Mouse (Mus musculus) heart, embryonic 11.5 days (tissue): ENCODE data around the gene Akap13. TPM values are rescaled to one million over a fixed set of nuclear protein-coding genes. Genes with fewer than 3 reads are reported as not detected.

Experiments
- ATAC-seq: fragments of 200-750 bp; cut with Nextera tagmentation; replicated peaks from 2 replicates; pipeline ENCODE4 v1.8.0; 2017; ENCODE audit warnings: moderate library complexity; ENCODE audit not compliant: insufficient number of reproducible peaks, low FRiP score, low TSS enrichment
- H3K27ac ChIP-seq: fragments of 300-500 bp; sonication (generic); 2 replicates; pipeline ENCODE4 v1.5.1; 2014; ENCODE audit warnings: mild to moderate bottlenecking, low read depth, low read length
- H3K27me3 ChIP-seq: fragments of 300-500 bp; sonication (generic); 2 replicates; pipeline ENCODE4 v1.6.1; 2014; ENCODE audit warnings: mild to moderate bottlenecking, low read length, mixed read lengths; ENCODE audit not compliant: control insufficient read depth, insufficient read depth
- H3K36me3 ChIP-seq: fragments of 300-500 bp; sonication (generic); 2 replicates; pipeline ENCODE4 v1.6.1; 2014; ENCODE audit warnings: mild to moderate bottlenecking, low read length, moderate library complexity, mixed read lengths; ENCODE audit not compliant: control insufficient read depth, insufficient read depth
- H3K4me1 ChIP-seq: fragments of 300-500 bp; sonication (generic); 2 replicates; pipeline ENCODE4 v1.6.1; 2014; ENCODE audit warnings: low read length; ENCODE audit not compliant: control insufficient read depth, insufficient read depth
- H3K4me2 ChIP-seq: fragments of 300-500 bp; sonication (generic); 2 replicates; pipeline ENCODE4 v1.6.1; 2014; ENCODE audit warnings: mild to moderate bottlenecking, moderate library complexity
- H3K4me3 ChIP-seq: fragments of 300-500 bp; sonication (generic); 2 replicates; pipeline ENCODE4 v1.5.1; 2014; ENCODE audit warnings: low read depth, low read length
- H3K9ac ChIP-seq: fragments of 300-500 bp; sonication (generic); 2 replicates; pipeline ENCODE4 v1.6.1; 2014; ENCODE audit warnings: mild to moderate bottlenecking, low read depth, low read length, moderate library complexity
- H3K9me3 ChIP-seq: fragments of 300-500 bp; sonication (generic); replicated peaks from 2 replicates; pipeline ENCODE4 v1.6.1; 2016; ENCODE audit warnings: low read length; ENCODE audit not compliant: control insufficient read depth
- WGBS: fragments of 180-500 bp; shearing (Covaris S2); extraction: QIAGEN DNeasy Blood & Tissue Kit; methylation state at CpG from one replicate; pipeline ENCODE4 v1.1.7; 2014; ENCODE audit not compliant: insufficient replicate concordance; 5-methylcytosine and 5-hydroxymethylcytosine counted together
- polyA plus RNA-seq: library from polyadenylated mRNA; unstranded; fragments of >200 nt; fragmentation: Nextera tagmentation; extraction: Ambion mirVana; gene quantifications from 2 replicates; pipeline ENCODE4 v1.2.1, GENCODE M21; 2014

The Akap13 gene
- polyA plus RNA-seq, 1 experiment from 2014 or later, result 68.1 TPM

DNA sequence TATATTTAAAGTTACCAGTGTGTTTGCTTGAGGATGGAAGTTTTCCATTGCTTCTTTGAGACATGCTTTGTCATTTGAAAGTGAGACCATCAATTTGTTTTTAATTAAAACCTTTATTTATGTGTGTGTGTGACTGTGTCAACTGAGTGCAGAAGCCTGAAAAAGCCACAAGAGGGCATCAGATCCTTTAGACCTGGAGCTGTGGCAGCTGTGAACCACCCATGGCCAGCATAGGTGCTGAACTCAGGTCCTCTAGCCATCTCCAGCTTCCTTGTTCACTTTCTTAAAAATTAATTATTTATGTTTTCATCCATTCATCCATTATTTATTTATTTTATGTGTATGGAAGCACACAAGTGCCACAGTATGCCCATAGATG lies 98.3 kb downstream of the Akap13 start:
- Histone ChIP-seq H3K4me3 (no peak overlapping the region), H3K9me3 (no peaks in the 10 kb centered on the region), H3K4me2 (no peak overlapping the region), H3K27me3 (no peaks in the 10 kb centered on the region), H3K27ac (no peak overlapping the region), H3K9ac (no peak overlapping the region), H3K36me3 (no peaks in the 10 kb centered on the region), H3K4me1 (peaks cover 22% of the 10 kb centered on the region)
- ATAC-seq, result no peak

DNA sequence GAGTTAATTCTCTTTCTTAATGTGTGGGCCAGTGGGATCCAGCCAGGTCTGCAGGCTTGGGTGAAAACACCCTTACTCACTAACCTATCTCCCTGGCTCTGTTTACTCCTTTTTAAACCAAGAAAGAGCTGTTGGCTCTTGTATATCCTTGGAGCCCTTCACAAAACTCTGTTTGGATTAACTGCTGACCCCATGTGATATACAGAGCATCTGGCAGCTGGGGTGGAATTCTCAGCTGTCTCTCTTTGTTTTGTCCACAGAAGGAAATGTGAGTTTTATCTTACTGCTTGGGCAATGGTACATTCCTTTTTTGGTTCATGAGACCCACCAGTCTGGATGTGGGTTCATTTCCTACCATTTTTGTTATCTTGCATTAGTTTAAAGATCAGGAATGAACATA lies 98.7 kb downstream of the Akap13 start:
- H3K4me1 ChIP-seq, result peaks cover 26% of the 10 kb centered on the region
- no peaks in the 10 kb centered on the region for H3K36me3 ChIP-seq
- H3K27ac ChIP-seq, result no peak overlapping the region
- H3K9ac ChIP-seq, result no peak overlapping the region
- H3K27me3 ChIP-seq, result no peaks in the 10 kb centered on the region
- H3K9me3 ChIP-seq, result no peaks in the 10 kb centered on the region
- ATAC-seq, result no peak
- H3K4me3 ChIP-seq, result no peak overlapping the region
- no peak overlapping the region for H3K4me2 ChIP-seq

DNA sequence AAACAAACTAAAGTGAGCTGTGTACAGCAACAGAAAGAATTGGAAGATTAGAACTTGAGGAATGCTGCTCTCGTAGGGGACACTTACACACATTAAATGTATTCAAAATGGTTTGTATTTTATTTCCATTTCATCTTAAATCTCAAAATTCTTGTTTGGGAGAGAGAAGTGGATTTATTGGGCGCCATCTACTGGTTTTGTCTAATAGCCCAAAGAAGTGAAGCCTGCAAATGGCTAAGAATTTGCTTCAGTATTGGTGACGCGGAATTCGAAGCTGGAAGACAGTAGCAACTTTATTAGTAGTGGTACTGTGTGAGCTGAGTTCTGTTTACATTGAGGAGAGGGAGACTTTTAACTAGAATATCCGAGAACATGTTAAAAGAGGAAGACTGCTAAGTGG lies 100.6 kb downstream of the Akap13 start:
- Histone ChIP-seq H3K27ac (no peak overlapping the region), H3K4me1 (peaks cover 26% of the 10 kb centered on the region), H3K4me2 (no peak overlapping the region), H3K9ac (no peak overlapping the region), H3K36me3 (no peaks in the 10 kb centered on the region), H3K9me3 (no peaks in the 10 kb centered on the region), H3K4me3 (no peak overlapping the region), H3K27me3 (no peaks in the 10 kb centered on the region)
- 62% methylated on average over 6 of the region's 6 CpGs for WGBS
- ATAC-seq, result no peak

DNA sequence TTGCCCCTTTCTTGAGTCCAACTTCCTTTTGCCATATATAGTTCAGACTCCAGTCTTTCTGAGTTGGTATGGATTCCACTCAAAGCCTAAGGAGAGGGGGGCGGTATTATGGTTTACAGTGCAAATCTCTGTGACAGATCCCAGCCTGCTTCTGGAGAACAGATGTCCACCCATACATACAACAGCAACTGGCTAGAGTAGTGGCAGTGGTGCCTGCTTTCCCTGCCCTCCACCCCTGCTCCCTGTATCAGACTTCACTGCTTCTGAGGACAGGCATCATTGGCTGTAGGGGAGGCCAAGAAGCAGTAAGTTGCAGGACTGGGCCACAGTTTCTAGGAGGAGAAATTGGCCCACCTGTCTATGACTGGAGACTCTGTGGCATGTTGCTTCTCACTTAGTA lies 102.9 kb downstream of the Akap13 start:
- Histone ChIP-seq H3K4me2 (no peak overlapping the region), H3K27ac (no peak overlapping the region), H3K27me3 (no peaks in the 10 kb centered on the region), H3K9me3 (no peaks in the 10 kb centered on the region), H3K4me1 (peaks cover 22% of the 10 kb centered on the region), H3K4me3 (no peak overlapping the region), H3K36me3 (no peaks in the 10 kb centered on the region), H3K9ac (no peak overlapping the region)
- 61% methylated on average over 1 of the region's 1 CpGs for WGBS
- no peak for ATAC-seq

DNA sequence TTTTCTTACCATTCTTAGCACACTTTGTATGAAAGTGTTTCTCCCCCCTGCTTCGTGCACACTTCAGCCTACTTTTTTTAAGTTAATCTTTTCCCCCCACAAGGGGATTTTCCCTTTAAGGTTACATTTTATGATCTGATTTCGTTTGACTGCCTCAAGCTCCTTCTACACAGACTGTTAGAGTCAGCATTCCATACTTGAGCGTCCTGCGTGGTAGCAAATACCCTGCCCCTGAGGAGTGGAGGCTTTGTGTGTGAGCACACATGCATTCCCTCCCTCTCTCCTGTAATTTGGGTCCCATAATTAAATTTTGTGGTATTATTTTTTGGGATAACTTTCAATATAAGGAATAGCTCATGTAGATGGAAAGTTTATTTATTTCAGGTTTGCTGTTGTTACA lies 103.8 kb downstream of the Akap13 start:
- no peak for ATAC-seq
- Histone ChIP-seq H3K36me3 (no peaks in the 10 kb centered on the region), H3K4me2 (no peak overlapping the region), H3K4me3 (no peak overlapping the region), H3K27me3 (no peaks in the 10 kb centered on the region), H3K9ac (no peak overlapping the region), H3K9me3 (no peaks in the 10 kb centered on the region), H3K4me1 (peaks cover 22% of the 10 kb centered on the region), H3K27ac (no peak overlapping the region)
- WGBS, result 40% methylated on average over 4 of the region's 4 CpGs

DNA sequence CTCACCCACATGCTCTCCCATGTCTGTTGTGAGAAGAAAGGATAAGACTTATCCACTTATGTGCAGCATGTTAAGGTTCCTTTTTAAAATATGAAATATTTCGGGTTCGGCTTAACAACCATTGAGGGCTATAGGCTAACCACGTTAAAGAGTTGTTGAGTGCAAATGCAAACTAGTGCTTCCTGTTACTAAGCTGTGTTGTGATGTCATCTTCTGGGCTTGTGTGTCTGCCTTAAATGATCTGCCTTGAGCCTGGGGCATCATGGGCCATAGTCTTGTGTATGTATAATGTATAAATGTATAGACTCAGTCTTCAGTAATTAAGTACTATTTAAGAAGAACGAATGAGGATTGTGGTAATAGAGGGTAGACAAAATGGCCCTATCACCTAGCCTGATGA lies 104.6 kb downstream of the Akap13 start:
- ATAC-seq, result no peak
- Histone ChIP-seq H3K27ac (no peak overlapping the region), H3K4me3 (no peak overlapping the region), H3K9me3 (no peaks in the 10 kb centered on the region), H3K27me3 (no peaks in the 10 kb centered on the region), H3K4me1 (peaks cover 22% of the 10 kb centered on the region), H3K36me3 (no peaks in the 10 kb centered on the region), H3K9ac (no peak overlapping the region), H3K4me2 (no peak overlapping the region)
- 84% methylated on average over 4 of the region's 4 CpGs for WGBS

DNA sequence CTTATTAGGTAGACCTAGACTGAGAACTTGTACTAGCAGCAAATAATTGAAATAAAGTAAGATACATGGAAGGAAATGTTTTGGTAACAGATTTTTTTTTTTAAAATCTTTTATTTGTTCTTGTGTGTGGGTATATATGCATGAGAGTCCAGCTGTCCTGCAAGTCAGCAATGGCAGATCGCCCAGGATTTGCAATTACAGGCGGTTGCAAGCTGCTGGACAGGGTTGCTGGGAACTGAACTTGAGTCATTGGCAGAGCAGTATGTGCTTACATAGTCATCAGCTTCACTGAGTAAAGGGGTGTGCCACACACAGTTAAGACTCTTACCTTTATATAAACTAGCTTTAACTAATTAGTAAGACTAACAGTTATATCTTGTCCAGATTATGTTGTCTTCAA lies 105.2 kb downstream of the Akap13 start:
- Histone ChIP-seq H3K27me3 (no peaks in the 10 kb centered on the region), H3K4me3 (no peak overlapping the region), H3K9ac (no peak overlapping the region), H3K36me3 (no peaks in the 10 kb centered on the region), H3K4me2 (no peak overlapping the region), H3K9me3 (no peaks in the 10 kb centered on the region), H3K27ac (no peak overlapping the region), H3K4me1 (peaks cover 21% of the 10 kb centered on the region)
- ATAC-seq, result no peak
- 85% methylated on average over 2 of the region's 2 CpGs for WGBS

DNA sequence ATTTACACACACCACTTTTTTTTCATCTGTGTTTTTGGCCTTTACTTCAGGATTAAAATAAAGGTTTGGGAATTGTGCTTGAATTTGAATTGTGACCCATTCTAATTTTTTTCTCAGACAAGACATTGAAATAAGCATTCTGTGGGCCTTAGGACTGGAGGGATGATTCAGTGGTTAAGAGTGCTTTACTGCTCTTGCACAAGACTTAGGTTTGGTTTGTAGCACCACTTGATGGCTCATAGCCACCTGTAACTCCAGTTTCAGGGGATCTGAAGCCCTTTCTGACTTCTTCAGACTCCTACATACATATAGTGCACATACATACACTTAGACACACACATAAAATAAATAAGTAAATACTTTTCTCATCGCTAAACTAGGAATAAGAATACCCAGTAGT lies 105.8 kb downstream of the Akap13 start:
- no peak overlapping the region for H3K9ac ChIP-seq
- H3K9me3 ChIP-seq, result no peaks in the 10 kb centered on the region
- H3K4me2 ChIP-seq, result no peak overlapping the region
- H3K36me3 ChIP-seq, result no peaks in the 10 kb centered on the region
- H3K4me3 ChIP-seq, result no peak overlapping the region
- peaks cover 18% of the 10 kb centered on the region for H3K4me1 ChIP-seq
- ATAC-seq, result no peak
- H3K27ac ChIP-seq, result no peak overlapping the region
- no peaks in the 10 kb centered on the region for H3K27me3 ChIP-seq
- WGBS, result 80% methylated on average over 1 of the region's 1 CpGs

DNA sequence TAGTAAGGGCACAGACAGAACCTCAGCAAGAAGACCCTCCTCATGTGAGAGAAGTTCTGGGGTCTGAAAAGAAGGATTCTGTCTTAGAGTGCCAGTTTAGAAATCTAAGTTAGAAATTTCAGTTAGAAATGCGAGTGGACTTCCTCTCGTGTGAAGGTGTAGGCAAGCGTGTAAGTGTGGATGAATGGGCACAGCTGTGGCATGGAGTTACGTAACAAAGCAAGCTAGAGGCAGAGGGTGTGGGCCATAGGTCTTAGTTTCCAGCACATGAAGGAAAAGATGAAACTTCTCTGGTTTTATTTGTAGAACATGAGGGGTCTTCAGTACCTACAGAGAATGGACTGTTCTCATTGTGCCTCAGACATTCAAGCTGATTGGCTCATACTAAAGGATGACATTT lies 112.9 kb downstream of the Akap13 start:
- Histone ChIP-seq H3K9ac (no peak overlapping the region), H3K27ac (no peak overlapping the region), H3K4me1 (peaks cover 16% of the 10 kb centered on the region), H3K27me3 (no peaks in the 10 kb centered on the region), H3K9me3 (no peaks in the 10 kb centered on the region), H3K36me3 (no peaks in the 10 kb centered on the region), H3K4me3 (no peak overlapping the region), H3K4me2 (no peak overlapping the region)
- WGBS, result 91% methylated on average over 4 of the region's 4 CpGs
- no peak for ATAC-seq
